Mouse (Mus musculus): Measurements from ENCODE around the gene Iqca. TPM values are rescaled to one million over a fixed set of nuclear protein-coding genes. Genes with fewer than 3 reads are reported as not detected.

The Iqca gene
- polyA plus RNA-seq, 1 experiment from 2014 or later = 0.84 TPM

DNA sequence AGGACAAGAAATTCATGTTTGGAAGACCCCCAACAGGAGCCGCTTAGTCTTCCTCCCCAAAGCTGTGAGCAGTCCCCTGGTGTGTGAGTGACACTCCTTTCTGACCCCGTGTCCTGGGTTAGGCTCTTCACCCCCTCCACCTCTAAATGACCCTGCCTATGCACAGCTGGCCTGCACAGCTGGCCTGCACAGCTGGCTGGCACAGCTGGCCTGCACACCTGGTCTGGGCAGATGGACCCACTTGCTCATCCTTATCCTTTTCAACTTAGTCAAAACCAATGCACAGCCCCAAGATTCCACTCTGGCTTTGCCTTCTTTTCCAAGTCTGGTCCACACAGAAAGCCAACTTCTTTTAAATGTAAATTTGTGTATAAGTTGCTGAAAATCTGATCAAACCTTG lies 154.5 kb downstream of the Iqca start:
- Histone ChIP-seq H3K9ac (no peak overlapping the region), H3K4me3 (no peak overlapping the region), H3K4me2 (replicated peaks) (no peak overlapping the region), H3K36me3 (no peaks in the 10 kb centered on the region), H3K4me1 (no peaks in the 10 kb centered on the region), H3K9me3 (replicated peaks) (no peaks in the 10 kb centered on the region), H3K27ac (no peak overlapping the region), H3K27me3 (peaks cover 32% of the 10 kb centered on the region)
- 66% methylated on average over 2 of the region's 2 CpGs for WGBS
- no peak for ATAC-seq (ENCODE audit: low FRiP score)

DNA sequence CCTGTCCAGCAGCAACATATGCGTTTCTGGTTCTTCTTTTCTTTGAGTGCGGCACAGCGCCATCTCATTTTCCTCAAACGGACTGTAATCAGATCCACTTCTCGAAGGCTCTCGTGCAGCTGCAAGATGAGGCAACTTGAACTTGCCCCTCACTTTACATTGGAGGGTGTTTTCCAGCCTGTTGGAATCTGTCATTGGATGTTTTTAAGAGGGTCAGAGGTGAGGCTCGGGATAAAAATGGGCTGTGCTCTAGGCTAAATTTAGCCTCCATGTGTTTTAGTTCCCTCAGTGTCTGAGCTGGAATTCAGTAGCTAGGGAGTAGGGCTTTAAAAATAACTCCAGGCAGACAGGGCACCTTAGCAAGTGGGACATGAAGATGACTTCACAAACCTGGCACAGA lies 155.1 kb downstream of the Iqca start:
- H3K4me1 ChIP-seq = no peaks in the 10 kb centered on the region
- no peak overlapping the region for H3K9ac ChIP-seq
- 55% methylated on average over 7 of the region's 7 CpGs for WGBS
- H3K27me3 ChIP-seq = peaks cover 38% of the 10 kb centered on the region
- H3K4me2 ChIP-seq (replicated peaks) = no peak overlapping the region
- H3K4me3 ChIP-seq = no peak overlapping the region
- H3K36me3 ChIP-seq = no peaks in the 10 kb centered on the region
- ATAC-seq (ENCODE audit: low FRiP score) = no peak
- H3K9me3 ChIP-seq (replicated peaks) = no peaks in the 10 kb centered on the region
- H3K27ac ChIP-seq = no peak overlapping the region

DNA sequence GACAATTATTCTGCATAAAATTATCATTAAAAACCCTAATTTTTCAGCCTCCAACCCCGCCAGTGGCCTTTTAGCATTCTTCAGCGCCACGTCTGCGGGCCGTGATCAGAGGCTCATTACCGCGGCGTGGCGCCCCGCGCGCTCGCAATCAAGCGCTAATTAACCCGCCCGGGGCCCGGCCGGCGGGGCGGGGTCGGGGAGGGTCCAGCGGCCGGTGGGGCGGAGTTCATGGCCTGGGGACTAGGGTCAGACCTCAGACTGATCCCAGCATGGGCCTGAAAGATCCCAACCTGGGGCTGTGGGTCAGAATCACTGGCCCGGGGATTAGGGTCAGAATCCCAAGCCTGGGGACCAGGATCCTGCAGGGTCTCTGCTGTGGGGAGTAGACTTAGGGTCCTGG lies 160.9 kb downstream of the Iqca start:
- H3K9ac ChIP-seq = no peak overlapping the region
- H3K4me2 ChIP-seq (replicated peaks) = peak overlapping the region; percentile 47
- peaks cover 13% of the 10 kb centered on the region for H3K4me1 ChIP-seq
- H3K27me3 ChIP-seq = peaks cover 52% of the 10 kb centered on the region
- 0 out of 2 replicates have a peak, but pooled peaks have one; percentile 8 for ATAC-seq (ENCODE audit: low FRiP score)
- no peaks in the 10 kb centered on the region for H3K9me3 ChIP-seq (replicated peaks)
- peak overlapping the region; percentile 19 for H3K4me3 ChIP-seq
- H3K36me3 ChIP-seq = no peaks in the 10 kb centered on the region
- no peak overlapping the region for H3K27ac ChIP-seq
- 1% methylated on average over 25 of the region's 25 CpGs for WGBS

Other genes with a start within 250 kb of the Iqca start
- gene Gbx2, start 222.2 kb downstream of the Iqca start, polyA plus RNA-seq (2016; fragmentation: Nextera tagmentation; extraction: Ambion mirVana) = 46.1 and 63.6 TPM in 2 replicates
- 0.61 and 0.76 TPM in 2 replicates for gene Asb18, start 138.7 kb downstream of the Iqca start, polyA plus RNA-seq (2016; fragmentation: Nextera tagmentation; extraction: Ambion mirVana)
- 26.9 and 27.6 TPM in 2 replicates for gene Ackr3, start 50.6 kb upstream of the Iqca start, polyA plus RNA-seq (2016; fragmentation: Nextera tagmentation; extraction: Ambion mirVana)